Mouse (Mus musculus): ENCODE results near the gene Wnt6.

DNA sequence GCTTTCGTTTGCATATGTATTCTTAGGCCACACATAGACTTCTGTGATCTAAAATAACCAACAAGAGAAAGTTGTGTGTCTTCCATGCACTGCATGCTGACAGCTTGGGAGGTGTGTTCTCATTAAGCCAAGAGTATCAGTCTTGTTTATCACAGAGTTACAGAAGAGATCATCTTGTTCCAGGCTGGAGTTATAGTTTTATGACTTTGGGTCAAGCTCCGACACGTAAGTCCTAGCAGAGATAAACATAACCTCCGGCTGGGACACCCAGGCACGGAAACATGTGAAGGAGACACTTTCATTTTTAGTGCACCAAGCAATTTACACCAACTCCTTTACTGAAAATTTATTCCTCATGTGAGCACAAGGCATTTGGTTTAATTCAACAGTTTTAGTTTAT is 45.6 kb upstream of the Wnt6 start:
- TF ChIP-seq POLR2A (IDR thresholded peaks at IDR 0.05; ENCODE audit: extremely low read depth, insufficient read depth, low read length) (no peak), CTCF (IDR thresholded peaks at IDR 0.05; ENCODE audit: extremely low read depth, insufficient read depth, low read length) (no peak)

Data from cortical plate, adult 2 months (tissue).